Mouse (Mus musculus) kidney, adult 2 months (tissue): ENCODE measurements around the gene Zmpste24.

Experiments used
- CTCF ChIP-seq: fragments of 200-500 bp; conservative IDR thresholded peaks from 2 replicates; pipeline ENCODE4 v1.5.1; 2011; ENCODE audit warnings: low read depth, mild to moderate bottlenecking, control low read depth, low read length, moderate library complexity, mixed read lengths; ENCODE audit not compliant: insufficient read depth, insufficient read length
- POLR2A ChIP-seq: fragments of 200-500 bp; IDR thresholded peaks from one replicate; pipeline ENCODE4 v1.6.1; 2011; ENCODE audit warnings: low read depth, low read length, control low read depth

GRCm38 (mm10) chr4:121021911-121022310 is 76.1 kb downstream of the Zmpste24 start:
- TF ChIP-seq CTCF (no peak), POLR2A (no peak)
